Mouse (Mus musculus) MEL (cell line): ENCODE measurements around the gene Pla2g7. TPM values are rescaled to one million over a fixed set of nuclear protein-coding genes. Genes with fewer than 3 reads are reported as not detected.

Source experiments
- DNase-seq: peaks from one replicate; pipeline ENCODE4 v3.0.0; 2011; ENCODE audit warnings: low read depth, low spot score
- H3K27ac ChIP-seq: 2 replicates; pipeline ENCODE4 v1.5.1; 2012; ENCODE audit warnings: low read depth, mild to moderate bottlenecking, control low read depth, low read length, moderate library complexity; ENCODE audit not compliant: control insufficient read depth
- H3K27me3 ChIP-seq, 2 experiments: fragments of 150-350 bp in 1 of 2; sonication (generic) in 1 of 2; 2 replicates each; pipeline ENCODE4 v1.6.1; 2012; ENCODE audit warnings: low read length in 2 of 2, mild to moderate bottlenecking in 2 of 2, improper control_type of control experiment in 1 of 2, moderate library complexity in 1 of 2; ENCODE audit not compliant: insufficient read depth in 2 of 2, control insufficient read depth in 1 of 2
- H3K36me3 ChIP-seq, 2 experiments: 2 replicates each; pipeline ENCODE4 v1.6.1; 2012 to 2014; ENCODE audit warnings: low read length in 2 of 2, improper control_type of control experiment in 1 of 2, inconsistent platforms in 1 of 2, mild to moderate bottlenecking in 1 of 2; ENCODE audit not compliant: insufficient read depth in 2 of 2, control insufficient read depth in 1 of 2
- H3K4me1 ChIP-seq, 2 experiments: fragments of 150-350 bp in 1 of 2; sonication (generic) in 1 of 2; 2 replicates each; pipeline ENCODE4 v1.6.1; 2012; ENCODE audit warnings: low read length in 2 of 2, improper control_type of control experiment in 1 of 2, mild to moderate bottlenecking in 1 of 2; ENCODE audit not compliant: insufficient read depth in 2 of 2, control insufficient read depth in 1 of 2
- H3K4me3 ChIP-seq, 2 experiments: fragments of 150-350 bp in 1 of 2; sonication (generic) in 1 of 2; 2 replicates each; pipeline ENCODE4 v1.5.1; 2012; ENCODE audit warnings: low read depth in 2 of 2, low read length in 2 of 2, mild to moderate bottlenecking in 2 of 2, moderate library complexity in 2 of 2, control low read depth in 1 of 2, improper control_type of control experiment in 1 of 2; ENCODE audit not compliant: control insufficient read depth in 1 of 2, insufficient read depth in 1 of 2
- H3K79me2 ChIP-seq: 2 replicates; pipeline ENCODE4 v1.6.1; 2012; ENCODE audit warnings: mild to moderate bottlenecking, low read length, moderate library complexity; ENCODE audit not compliant: control insufficient read depth, poor library complexity, insufficient read depth
- H3K9ac ChIP-seq: 2 replicates; pipeline ENCODE4 v1.6.1; 2012; ENCODE audit warnings: low read depth, mild to moderate bottlenecking, control low read depth, low read length, moderate library complexity; ENCODE audit not compliant: control insufficient read depth, poor library complexity, severe bottlenecking
- H3K9me3 ChIP-seq: fragments of 150-350 bp; sonication (generic); replicated peaks from 2 replicates; pipeline ENCODE4 v1.6.1; 2012; ENCODE audit warnings: mild to moderate bottlenecking, low read length, improper control_type of control experiment, moderate library complexity; ENCODE audit not compliant: insufficient read depth
- BHLHE40 ChIP-seq: IDR thresholded peaks from 2 replicates; pipeline ENCODE4 v1.6.1; 2012; ENCODE audit warnings: low read depth, mild to moderate bottlenecking, inconsistent platforms, low read length, improper control_type of control experiment, borderline replicate concordance
- CHD1 ChIP-seq: IDR thresholded peaks from 2 replicates; pipeline ENCODE4 v1.6.1; 2012; ENCODE audit warnings: low read depth, mild to moderate bottlenecking, inconsistent platforms, low read length, improper control_type of control experiment
- ETS1 ChIP-seq: IDR thresholded peaks from 2 replicates; pipeline ENCODE4 v1.6.1; 2012; ENCODE audit warnings: low read depth, mild to moderate bottlenecking, inconsistent platforms, low read length, improper control_type of control experiment, moderate library complexity
- GATA1 ChIP-seq: IDR thresholded peaks from 2 replicates; pipeline ENCODE4 v1.6.1; 2011; ENCODE audit warnings: low read depth, low read length, improper control_type of control experiment
- HCFC1 ChIP-seq: IDR thresholded peaks from 2 replicates; pipeline ENCODE4 v1.6.1; 2012; ENCODE audit warnings: low read depth, mild to moderate bottlenecking, inconsistent platforms, low read length, improper control_type of control experiment, moderate library complexity
- MAZ ChIP-seq: IDR thresholded peaks from 2 replicates; pipeline ENCODE4 v1.6.1; 2012; ENCODE audit warnings: low read depth, mild to moderate bottlenecking, inconsistent platforms, low read length, improper control_type of control experiment
- MXI1 ChIP-seq: IDR thresholded peaks from 2 replicates; pipeline ENCODE4 v1.6.1; 2011; ENCODE audit warnings: mild to moderate bottlenecking, low read depth, low read length, improper control_type of control experiment
- MYB ChIP-seq: IDR thresholded peaks from 2 replicates; pipeline ENCODE4 v1.6.1; 2011; ENCODE audit warnings: mild to moderate bottlenecking, low read depth, low read length, improper control_type of control experiment
- NRF1 ChIP-seq: IDR thresholded peaks from 2 replicates; pipeline ENCODE4 v1.6.1; 2014; ENCODE audit warnings: low read depth, mild to moderate bottlenecking, inconsistent platforms, low read length, improper control_type of control experiment, moderate library complexity; ENCODE audit not compliant: poor library complexity, insufficient read depth, severe bottlenecking
- POLR2AphosphoS2 ChIP-seq: IDR thresholded peaks from 2 replicates; pipeline ENCODE4 v1.6.1; 2011; ENCODE audit warnings: low read length, improper control_type of control experiment
- SIN3A ChIP-seq: IDR thresholded peaks from 2 replicates; pipeline ENCODE4 v1.6.1; 2012; ENCODE audit warnings: low read length, improper control_type of control experiment, inconsistent platforms
- TAL1 ChIP-seq: IDR thresholded peaks from 2 replicates; pipeline ENCODE4 v1.6.1; 2012; ENCODE audit warnings: mild to moderate bottlenecking, inconsistent platforms, low read length, moderate library complexity, mixed read lengths
- UBTF ChIP-seq: IDR thresholded peaks from 2 replicates; pipeline ENCODE4 v1.6.1; 2012; ENCODE audit warnings: low read depth, mild to moderate bottlenecking, inconsistent platforms, low read length, improper control_type of control experiment, moderate library complexity, borderline replicate concordance; ENCODE audit not compliant: insufficient read depth
- ZC3H11A ChIP-seq: IDR thresholded peaks from 2 replicates; pipeline ENCODE4 v1.6.1; 2012; ENCODE audit warnings: low read depth, mild to moderate bottlenecking, inconsistent platforms, low read length, improper control_type of control experiment
- ZKSCAN1 ChIP-seq: IDR thresholded peaks from 2 replicates; pipeline ENCODE4 v1.6.1; 2012; ENCODE audit warnings: low read depth, mild to moderate bottlenecking, inconsistent platforms, low read length, improper control_type of control experiment, moderate library complexity
- ZMIZ1 ChIP-seq: IDR thresholded peaks from 2 replicates; pipeline ENCODE4 v1.6.1; 2012; ENCODE audit warnings: low read depth, mild to moderate bottlenecking, inconsistent platforms, low read length, improper control_type of control experiment, moderate library complexity
- polyA plus RNA-seq, 2 experiments: library from polyadenylated mRNA; stranded (reverse) in 1 of 2; unstranded in 1 of 2; fragments of >175 nt in 1 of 2; fragments of >200 nt in 1 of 2; gene quantifications; 2 replicates each; pipeline versions ENCODE4 v1.2.1 to v1.2.4; 2012; ENCODE audit warnings: low replicate concordance in 2 of 2, low read depth in 1 of 2; ENCODE audit not compliant: insufficient read length in 2 of 2, insufficient read depth in 1 of 2, missing spikeins in 1 of 2
- total RNA-seq: library from RNA; depleted of rRNA; stranded (reverse); fragments of 300-350 nt; gene quantifications from 2 replicates; pipeline ENCODE4 v1.2.3, GENCODE M21; 2012

Pla2g7 gene
- total and polyA plus RNA-seq, 3 experiments = not detected

- Histone ChIP-seq H3K4me1 (no peaks in the 10 kb centered on the region), H3K36me3 (no peaks in the 10 kb centered on the region), H3K4me3 (no peak overlapping the region), H3K27ac (no peak overlapping the region), H3K9me3 (no peaks in the 10 kb centered on the region), H3K27me3 (no peaks in the 10 kb centered on the region), H3K9ac (no peak overlapping the region)
- no peak for TF ChIP-seq MXI1
- no peak for TF ChIP-seq ZC3H11A
- no peak for TF ChIP-seq POLR2AphosphoS2
- no peak for TF ChIP-seq ZMIZ1
- no peak for TF ChIP-seq HCFC1
- no peak for TF ChIP-seq ETS1
- TF ChIP-seq, all 39 proteins: peak for 0
- H3K79me2 ChIP-seq = no peaks in the 10 kb centered on the region
- DNase-seq = no peak
Observed at GRCm38 (mm10) chr17:43558678-43559077, 9.2 kb upstream of the Pla2g7 start.

- Histone ChIP-seq H3K9ac (no peak overlapping the region), H3K4me1 (no peaks in the 10 kb centered on the region), H3K27ac (no peak overlapping the region), H3K9me3 (no peaks in the 10 kb centered on the region), H3K4me3 (no peak overlapping the region), H3K79me2 (no peaks in the 10 kb centered on the region), H3K27me3 (no peaks in the 10 kb centered on the region), H3K36me3 (no peaks in the 10 kb centered on the region)
- TF ChIP-seq ZKSCAN1 (no peak), MYB (no peak), NRF1 (no peak), UBTF (no peak), CHD1 (no peak), BHLHE40 (no peak), MAZ (no peak), GATA1 (no peak), TAL1 (no peak), SIN3A (no peak)
- no peak for DNase-seq
Observed at GRCm38 (mm10) chr17:43563192-43563987, 4.5 kb upstream of the Pla2g7 start.
